Mouse (Mus musculus) intestine, postnatal 0 days (tissue): ENCODE data around the gene Tesc. TPM values are rescaled to one million over a fixed set of nuclear protein-coding genes. Genes with fewer than 3 reads are reported as not detected.

Experiments used
- ATAC-seq: fragments of 200-750 bp; cut with Nextera tagmentation; 2 replicates; pipeline ENCODE4 v1.8.0; 2017; ENCODE audit warnings: mild to moderate bottlenecking, moderate TSS enrichment, moderate library complexity
- H3K27ac ChIP-seq: fragments of 300-500 bp; sonication (generic); 2 replicates; pipeline ENCODE4 v1.5.1; 2014; ENCODE audit warnings: mild to moderate bottlenecking, low read depth, low read length, moderate library complexity
- H3K27me3 ChIP-seq: fragments of 300-500 bp; sonication (generic); replicated peaks from 2 replicates; pipeline ENCODE4 v1.6.1; 2014; ENCODE audit warnings: low read length, mixed read lengths; ENCODE audit not compliant: control insufficient read depth, insufficient read depth
- H3K36me3 ChIP-seq: fragments of 300-500 bp; sonication (generic); 2 replicates; pipeline ENCODE4 v1.6.1; 2014; ENCODE audit warnings: mild to moderate bottlenecking, moderate library complexity; ENCODE audit not compliant: control insufficient read depth, insufficient read depth
- H3K4me1 ChIP-seq: fragments of 300-500 bp; sonication (generic); replicated peaks from 2 replicates; pipeline ENCODE4 v1.6.1; 2014; ENCODE audit warnings: antibody characterized with exemption, low read length, mixed read lengths; ENCODE audit not compliant: control insufficient read depth, insufficient read depth
- H3K4me2 ChIP-seq: fragments of 300-500 bp; sonication (generic); replicated peaks from 2 replicates; pipeline ENCODE4 v1.6.1; 2014; ENCODE audit warnings: low read depth, mild to moderate bottlenecking, moderate library complexity
- H3K4me3 ChIP-seq: fragments of 300-500 bp; sonication (generic); 2 replicates; pipeline ENCODE4 v1.5.1; 2014; ENCODE audit warnings: low read depth, low read length
- H3K9ac ChIP-seq: fragments of 300-500 bp; sonication (generic); 2 replicates; pipeline ENCODE4 v1.6.1; 2014; ENCODE audit warnings: mild to moderate bottlenecking, low read depth, low read length
- H3K9me3 ChIP-seq: fragments of 300-500 bp; sonication (generic); 2 replicates; pipeline ENCODE4 v1.6.1; 2016; ENCODE audit warnings: mixed run types; ENCODE audit not compliant: control insufficient read depth
- CTCF ChIP-seq: sonication (generic); IDR thresholded peaks from 2 replicates; pipeline ENCODE4 v1.5.1; 2016; ENCODE audit warnings: low read depth, mild to moderate bottlenecking, control low read depth, antibody characterized with exemption, moderate library complexity
- WGBS: fragments of 180-500 bp; shearing (Covaris S2); extraction: QIAGEN DNeasy Blood & Tissue Kit; methylation state at CpG from one replicate; pipeline ENCODE4 v1.1.7; 2014; 5-methylcytosine and 5-hydroxymethylcytosine counted together
- polyA plus RNA-seq: library from polyadenylated mRNA; unstranded; fragments of >200 nt; fragmentation: Nextera tagmentation; extraction: Ambion mirVana; gene quantifications from 2 replicates; pipeline ENCODE4 v1.2.1, GENCODE M21; 2015

The Tesc gene
- polyA plus RNA-seq, 1 experiment from 2014 or later: 2.8 TPM

- H3K4me1 ChIP-seq: no peaks in the 10 kb centered on the region
- H3K9ac ChIP-seq: no peak overlapping the region
- H3K4me3 ChIP-seq: no peak overlapping the region
- H3K27ac ChIP-seq: no peak overlapping the region
- H3K9me3 ChIP-seq: no peaks in the 10 kb centered on the region
- H3K27me3 ChIP-seq: no peaks in the 10 kb centered on the region
- no peak for TF ChIP-seq CTCF
- WGBS: 75% methylated on average over 6 of the region's 6 CpGs
- no peaks in the 10 kb centered on the region for H3K36me3 ChIP-seq
- no peak overlapping the region for H3K4me2 ChIP-seq
- ATAC-seq: no peak
Observed at GRCm38 (mm10) chr5:118042599-118042998, 15.1 kb downstream of the Tesc start.

- TF ChIP-seq CTCF: no peak
- Histone ChIP-seq H3K27ac (no peak overlapping the region), H3K4me1 (no peaks in the 10 kb centered on the region), H3K4me2 (no peak overlapping the region), H3K27me3 (no peaks in the 10 kb centered on the region), H3K9me3 (no peaks in the 10 kb centered on the region), H3K4me3 (no peak overlapping the region), H3K36me3 (no peaks in the 10 kb centered on the region), H3K9ac (no peak overlapping the region)
- WGBS: 80% methylated on average over 4 of the region's 4 CpGs
- ATAC-seq: no peak
Observed at GRCm38 (mm10) chr5:118043761-118044160, 16.2 kb downstream of the Tesc start.

GRCm38 (mm10) chr5:118044907-118045306 is 17.4 kb downstream of the Tesc start:
- Histone ChIP-seq H3K36me3 (no peaks in the 10 kb centered on the region), H3K9ac (no peak overlapping the region), H3K4me1 (no peaks in the 10 kb centered on the region), H3K4me2 (no peak overlapping the region), H3K27ac (no peak overlapping the region), H3K4me3 (no peak overlapping the region), H3K27me3 (no peaks in the 10 kb centered on the region), H3K9me3 (no peaks in the 10 kb centered on the region)
- no peak for ATAC-seq
- no peak for TF ChIP-seq CTCF
- 84% methylated on average over 6 of the region's 6 CpGs for WGBS

GRCm38 (mm10) chr5:118045385-118045784 is 17.8 kb downstream of the Tesc start:
- Histone ChIP-seq H3K4me1 (no peaks in the 10 kb centered on the region), H3K4me3 (no peak overlapping the region), H3K9ac (no peak overlapping the region), H3K4me2 (no peak overlapping the region), H3K36me3 (no peaks in the 10 kb centered on the region), H3K9me3 (no peaks in the 10 kb centered on the region), H3K27ac (no peak overlapping the region), H3K27me3 (no peaks in the 10 kb centered on the region)
- 82% methylated on average over 9 of the region's 9 CpGs for WGBS
- no peak for ATAC-seq
- no peak for TF ChIP-seq CTCF

GRCm38 (mm10) chr5:118047091-118047757 is 19.7 kb downstream of the Tesc start:
- H3K36me3 ChIP-seq: no peaks in the 10 kb centered on the region
- no peak for ATAC-seq
- H3K27me3 ChIP-seq: no peaks in the 10 kb centered on the region
- H3K4me2 ChIP-seq: no peak overlapping the region
- H3K9me3 ChIP-seq: no peaks in the 10 kb centered on the region
- H3K4me3 ChIP-seq: no peak overlapping the region
- WGBS: 87% methylated on average over 14 of the region's 14 CpGs
- no peak overlapping the region for H3K9ac ChIP-seq
- H3K4me1 ChIP-seq: no peaks in the 10 kb centered on the region
- no peak for TF ChIP-seq CTCF
- no peak overlapping the region for H3K27ac ChIP-seq

GRCm38 (mm10) chr5:118048412-118048811 is 20.9 kb downstream of the Tesc start:
- no peak for ATAC-seq
- 82% methylated on average over 4 of the region's 4 CpGs for WGBS
- no peak overlapping the region for H3K4me2 ChIP-seq
- H3K9ac ChIP-seq: no peak overlapping the region
- H3K27ac ChIP-seq: no peak overlapping the region
- no peak for TF ChIP-seq CTCF
- H3K27me3 ChIP-seq: no peaks in the 10 kb centered on the region
- no peaks in the 10 kb centered on the region for H3K9me3 ChIP-seq
- no peaks in the 10 kb centered on the region for H3K4me1 ChIP-seq
- no peaks in the 10 kb centered on the region for H3K36me3 ChIP-seq
- H3K4me3 ChIP-seq: no peak overlapping the region
